In the genomic region with DNA sequence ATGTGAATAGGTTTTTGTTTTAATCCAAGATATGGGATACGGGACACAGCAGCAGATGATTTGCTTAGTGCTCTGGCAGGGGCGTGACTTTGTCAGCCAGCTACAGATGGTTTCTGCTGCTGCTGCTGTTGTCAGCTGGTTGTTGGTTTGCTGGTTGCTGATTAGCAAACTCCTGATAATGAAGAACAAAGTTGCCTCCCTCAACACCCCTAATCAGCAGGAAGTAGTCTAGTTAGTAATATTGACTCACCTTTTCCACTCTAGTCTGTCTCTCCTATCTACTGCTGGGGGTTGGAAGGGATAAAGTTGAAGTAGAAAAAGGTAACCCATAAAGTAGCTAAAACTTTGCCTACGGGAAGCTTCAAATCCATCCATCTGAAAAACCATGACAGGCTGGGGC, we compare ENCODE assay signal across 14 mouse cellular contexts. TPM values are rescaled to one million over a fixed set of nuclear protein-coding genes. Genes with fewer than 3 reads are reported as not detected.
DNase-seq lines count a peak whose midpoint lies in the region; ATAC-seq and TF ChIP-seq lines count a peak whose summit lies in the region.
"Had no signal": no experiment of that assay in that cellular context is flagged by ENCODE, and none has a peak within 500 bp of the region (broad histone marks: within the 10 kb centered on the region; RNA-seq: fewer than 3 reads in every experiment).

No protein-coding gene starts in this region.

- H3K36me3 ChIP-seq in testis, adult 2 months (ENCODE audit: control insufficient read depth, insufficient read depth, low read length), result no peaks in the 10 kb centered on the region
- no peaks in the 10 kb centered on the region for H3K36me3 ChIP-seq in intestine, embryonic 16.5 days (ENCODE audit: control insufficient read depth, insufficient read depth, low read length)
- no peaks in the 10 kb centered on the region for H3K36me3 ChIP-seq in liver, postnatal 0 days (replicated peaks; ENCODE audit: insufficient read depth, low read length)
- H3K36me3 ChIP-seq: limb, embryonic 13.5 days; midbrain, embryonic 12.5 days had no signal

- WGBS in intestine, embryonic 16.5 days, result 48% methylated on average over 3 of the region's 3 CpGs
- WGBS in liver, postnatal 0 days (ENCODE audit: insufficient replicate concordance), result 49% methylated on average over 3 of the region's 3 CpGs

- no peak overlapping the region for H3K9ac ChIP-seq in intestine, embryonic 16.5 days (ENCODE audit: low read depth, low read length)
- H3K9ac ChIP-seq in liver, postnatal 0 days (replicated peaks), result no peak overlapping the region; the same call in 1 of the 2 replicates
- H3K9ac ChIP-seq: limb, embryonic 13.5 days; midbrain, embryonic 12.5 days had no signal

- peak overlapping the region; percentile 11; the same call in 1 of the 2 replicates for H3K4me2 ChIP-seq in intestine, embryonic 16.5 days (ENCODE audit: low read depth, low read length)
- peak overlapping the region; percentile 22; the same call in 1 of the 2 replicates for H3K4me2 ChIP-seq in liver, postnatal 0 days (ENCODE audit: low read depth, low read length)
- H3K4me2 ChIP-seq: limb, embryonic 13.5 days; midbrain, embryonic 12.5 days had no signal

- H3K4me3 ChIP-seq in testis, adult 2 months (ENCODE audit: control insufficient read depth, low read depth, low read length), result no peak overlapping the region
- no peak overlapping the region for H3K4me3 ChIP-seq in intestine, embryonic 16.5 days (ENCODE audit: low read length)
- no peak overlapping the region for H3K4me3 ChIP-seq in liver, postnatal 0 days (ENCODE audit: low read depth, low read length)
- H3K4me3 ChIP-seq: limb, embryonic 13.5 days; midbrain, embryonic 12.5 days had no signal

- TF ChIP-seq CTCF in testis, adult 2 months (IDR thresholded peaks at IDR 0.05; ENCODE audit: control insufficient read depth, insufficient read depth, insufficient replicate concordance, low read depth, low read length), result no peak
- no peak for TF ChIP-seq CTCF in liver, postnatal 0 days (IDR thresholded peaks at IDR 0.05; ENCODE audit: low read depth)

- peaks cover 18% of the 10 kb centered on the region for H3K4me1 ChIP-seq in testis, adult 2 months (ENCODE audit: control insufficient read depth, insufficient read depth, low read length)
- peaks cover 17% of the 10 kb centered on the region for H3K4me1 ChIP-seq in intestine, embryonic 16.5 days (ENCODE audit: control insufficient read depth, insufficient read depth, low read length)
- H3K4me1 ChIP-seq in liver, postnatal 0 days (ENCODE audit: insufficient read depth), result peaks cover 26% of the 10 kb centered on the region

- intact Hi-C loops in left cerebral cortex, postnatal 25 days (cut with DNase I), result no loop called here

- no peak; the same call in 1 of the 2 replicates for ATAC-seq in intestine, embryonic 16.5 days
- ATAC-seq in liver, postnatal 0 days, result no peak

- H3K27me3 ChIP-seq in testis, adult 2 months (ENCODE audit: control insufficient read depth, insufficient read depth, low read length), result no peaks in the 10 kb centered on the region
- no peaks in the 10 kb centered on the region for H3K27me3 ChIP-seq in intestine, embryonic 16.5 days (replicated peaks; ENCODE audit: control insufficient read depth, insufficient read depth, low read length)
- no peaks in the 10 kb centered on the region for H3K27me3 ChIP-seq in liver, postnatal 0 days (ENCODE audit: insufficient read depth, low read length)
- H3K27me3 ChIP-seq: limb, embryonic 13.5 days had no signal

- peak overlapping the region; percentile 71; the same call in 1 of the 2 replicates for H3K27ac ChIP-seq in testis, adult 2 months (ENCODE audit: control insufficient read depth, insufficient read depth, low read depth, low read length)
- H3K27ac ChIP-seq in intestine, embryonic 16.5 days (ENCODE audit: low read length), result peak overlapping the region; percentile 81
- peak overlapping the region; percentile 26 for H3K27ac ChIP-seq in liver, postnatal 0 days (ENCODE audit: low read depth)
- H3K27ac ChIP-seq: limb, embryonic 13.5 days; midbrain, embryonic 12.5 days had no signal

- TF ChIP-seq EP300 in liver, postnatal 0 days (IDR thresholded peaks at IDR 0.05; ENCODE audit: low read depth), result peak; percentile 87

- DNase-seq in testis, postnatal 14 days (ENCODE audit: low spot score), result no peak
- DNase-seq in liver, postnatal 0 days, result no peak
- DNase-seq in left cerebral cortex, postnatal 25 days (ENCODE audit: low spot score in 2 of 2), result no peak
- no peak for DNase-seq in left cerebral cortex, adult 11 months (ENCODE audit: low spot score)
- no peak for DNase-seq in frontal cortex, postnatal 36 days (ENCODE audit: low spot score in 2 of 2)
- DNase-seq: adrenal gland, adult 8-10 months; cerebellum, adult 9-10 months; kidney, adult 18-20 months; layer of hippocampus, postnatal 36 days; lung, postnatal 10 days had no signal

- no peaks in the 10 kb centered on the region for H3K9me3 ChIP-seq in intestine, embryonic 16.5 days (ENCODE audit: control insufficient read depth, low read length)
- no peaks in the 10 kb centered on the region for H3K9me3 ChIP-seq in liver, postnatal 0 days (ENCODE audit: low read length)
- H3K9me3 ChIP-seq: limb, embryonic 13.5 days; midbrain, embryonic 12.5 days had no signal

- no peak for TF ChIP-seq POLR2A in testis, adult 2 months (IDR thresholded peaks at IDR 0.05; ENCODE audit: control insufficient read depth, low read depth, low read length)

RNA-seq across cellular contexts. Expression of a gene that starts 4.9 kb away (rescaled TPM):
- polyA plus RNA-seq in testis, adult 2 months (2012; rRNA removed), result 292 and 336 TPM in 2 replicates
- polyA plus RNA-seq in intestine, embryonic 16.5 days (2015; fragmentation: Nextera tagmentation; extraction: Ambion mirVana), result 56.4 and 57.5 TPM in 2 replicates
- 21.3 and 22.5 TPM in 2 replicates for polyA plus RNA-seq in liver, postnatal 0 days (2015; fragmentation: Nextera tagmentation; extraction: Ambion mirVana)
- 10 to 100 TPM; 19.1 to 21.1 TPM for total RNA-seq in left cerebral cortex, postnatal 25 days (2021)

RNA-seq across cellular contexts. Expression of a gene that starts 7.3 kb away (rescaled TPM):
- 110 and 117 TPM in 2 replicates for polyA plus RNA-seq in testis, adult 2 months (2012; rRNA removed)
- 221 and 238 TPM in 2 replicates for polyA plus RNA-seq in intestine, embryonic 16.5 days (2015; fragmentation: Nextera tagmentation; extraction: Ambion mirVana)
- 70.9 and 76.4 TPM in 2 replicates for polyA plus RNA-seq in liver, postnatal 0 days (2015; fragmentation: Nextera tagmentation; extraction: Ambion mirVana)
- 10 to 100 TPM; 66.3 to 69.3 TPM for total RNA-seq in left cerebral cortex, postnatal 25 days (2021)

RNA-seq across cellular contexts. Expression of a gene that starts 25.9 kb away (rescaled TPM):
- polyA plus RNA-seq in testis, adult 2 months (2012; rRNA removed), result not detected in 2 replicates
- polyA plus RNA-seq in intestine, embryonic 16.5 days (2015; fragmentation: Nextera tagmentation; extraction: Ambion mirVana), result 1.8 and 2.3 TPM in 2 replicates
- 0.08 and 0.16 TPM in 2 replicates for polyA plus RNA-seq in liver, postnatal 0 days (2015; fragmentation: Nextera tagmentation; extraction: Ambion mirVana)
- under 1 TPM; 0.53 to 0.55 TPM for total RNA-seq in left cerebral cortex, postnatal 25 days (2021)
- total RNA-seq: layer of hippocampus, postnatal 36 days had no signal
- polyA plus RNA-seq: limb, embryonic 13.5 days; midbrain, embryonic 12.5 days had no signal

RNA-seq across cellular contexts. Expression of a gene that starts 39.4 kb away (rescaled TPM):
- polyA plus RNA-seq in testis, adult 2 months (2012; rRNA removed), result 9.7 and 11.5 TPM in 2 replicates
- polyA plus RNA-seq in intestine, embryonic 16.5 days (2015; fragmentation: Nextera tagmentation; extraction: Ambion mirVana), result 438 and 456 TPM in 2 replicates
- 125 and 140 TPM in 2 replicates for polyA plus RNA-seq in liver, postnatal 0 days (2015; fragmentation: Nextera tagmentation; extraction: Ambion mirVana)
- total RNA-seq in left cerebral cortex, postnatal 25 days (2021), result 10 to 100 TPM; 91.8 to 96.6 TPM

RNA-seq across cellular contexts. Expression of a gene that starts 41.1 kb away (rescaled TPM):
- 75.8 and 85.0 TPM in 2 replicates for polyA plus RNA-seq in testis, adult 2 months (2012; rRNA removed)
- 5.2 and 6.3 TPM in 2 replicates for polyA plus RNA-seq in intestine, embryonic 16.5 days (2015; fragmentation: Nextera tagmentation; extraction: Ambion mirVana)
- polyA plus RNA-seq in liver, postnatal 0 days (2015; fragmentation: Nextera tagmentation; extraction: Ambion mirVana), result 0.92 and 1.3 TPM in 2 replicates
- 10 to 100 TPM; 23.8 to 24.1 TPM for total RNA-seq in left cerebral cortex, postnatal 25 days (2021)

Comparison
In these comparisons a context has a peak if more than half of its experiments do, and no peak if none do; other contexts are left out.
1. H3K27ac ChIP-seq: peak in every context shown above with its lines; median percentile 81 in intestine, embryonic 16.5 days; 71 in testis, adult 2 months; 26 in liver, postnatal 0 days.